Mouse (Mus musculus) hindbrain, embryonic 15.5 days (tissue): ENCODE results near the gene Txnrd1. TPM values are rescaled to one million over a fixed set of nuclear protein-coding genes. Genes with fewer than 3 reads are reported as not detected.

Source experiments
- ATAC-seq: fragments of 200-750 bp; cut with Nextera tagmentation; 2 replicates; pipeline ENCODE4 v1.8.0; 2017; ENCODE audit warnings: low read depth, moderate number of reproducible peaks, moderate TSS enrichment; ENCODE audit not compliant: low FRiP score
- H3K27ac ChIP-seq: fragments of 300-500 bp; sonication (generic); replicated peaks from 2 replicates; pipeline ENCODE4 v1.5.1; 2015; ENCODE audit warnings: mild to moderate bottlenecking, inconsistent platforms
- H3K27me3 ChIP-seq: fragments of 300-500 bp; sonication (generic); 2 replicates; pipeline ENCODE4 v1.6.1; 2015; ENCODE audit warnings: control low read depth, inconsistent platforms
- H3K36me3 ChIP-seq: fragments of 300-500 bp; sonication (generic); 2 replicates; pipeline ENCODE4 v1.6.1; 2015; ENCODE audit warnings: control low read depth, inconsistent platforms
- H3K4me1 ChIP-seq: fragments of 300-500 bp; sonication (generic); replicated peaks from 2 replicates; pipeline ENCODE4 v1.6.1; 2015; ENCODE audit warnings: control low read depth, inconsistent platforms
- H3K4me2 ChIP-seq: fragments of 300-500 bp; sonication (generic); 2 replicates; pipeline ENCODE4 v1.6.1; 2015; ENCODE audit warnings: moderate library complexity, mild to moderate bottlenecking, inconsistent platforms
- H3K4me3 ChIP-seq: fragments of 300-500 bp; sonication (generic); 2 replicates; pipeline ENCODE4 v1.5.1; 2015; ENCODE audit warnings: mild to moderate bottlenecking, inconsistent platforms
- H3K9ac ChIP-seq: fragments of 300-500 bp; sonication (generic); 2 replicates; pipeline ENCODE4 v1.6.1; 2015; ENCODE audit warnings: inconsistent platforms
- H3K9me3 ChIP-seq: fragments of 300-500 bp; sonication (generic); 2 replicates; pipeline ENCODE4 v1.6.1; 2016; ENCODE audit warnings: control low read depth, inconsistent platforms
- WGBS: fragments of 180-500 bp; shearing (Covaris S2); methylation state at CpG from one replicate; pipeline ENCODE4 v1.1.7; 2015; 5-methylcytosine and 5-hydroxymethylcytosine counted together
- polyA plus RNA-seq: library from polyadenylated mRNA; unstranded; fragments of >200 nt; fragmentation: Nextera tagmentation; extraction: Ambion mirVana; gene quantifications from 2 replicates; pipeline ENCODE4 v1.2.1, GENCODE M21; 2015

Gene Txnrd1
- polyA plus RNA-seq, 1 experiment from 2014 or later = 105 TPM

DNA sequence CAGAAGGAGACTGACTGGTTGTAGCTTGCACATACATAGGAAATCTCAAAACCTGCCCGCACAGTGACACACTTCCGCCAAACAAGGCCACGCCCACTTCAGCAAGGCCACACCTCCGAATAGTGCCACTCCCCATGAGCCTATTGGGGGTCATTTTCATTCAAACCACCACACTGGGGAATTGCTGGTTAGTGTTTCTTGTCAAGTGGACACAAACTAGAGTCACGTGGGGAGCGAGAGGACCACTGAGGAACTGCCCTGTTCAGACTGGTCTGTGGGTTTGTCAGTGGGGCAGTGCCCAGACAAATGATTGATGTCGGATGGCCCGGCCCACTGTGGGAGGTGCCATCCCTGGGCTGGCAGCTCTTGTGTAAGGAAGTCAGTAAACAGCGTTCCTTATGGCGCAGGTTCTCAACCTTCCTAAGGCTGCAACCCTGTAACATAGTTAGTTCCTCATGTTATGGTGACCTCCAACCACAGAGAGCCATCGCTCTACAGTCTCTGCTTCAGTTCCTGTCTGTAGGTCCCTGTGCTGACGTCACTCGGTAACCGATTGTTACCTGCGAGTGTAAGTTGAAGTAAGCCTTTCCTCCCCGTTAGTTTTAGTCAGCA is 66.2 kb downstream of the Txnrd1 start:
- Histone ChIP-seq H3K9ac (no peak overlapping the region), H3K4me1 (peaks cover 16% of the 10 kb centered on the region), H3K4me2 (peak overlapping the region; percentile 41), H3K36me3 (peaks cover 23% of the 10 kb centered on the region), H3K9me3 (no peaks in the 10 kb centered on the region), H3K27ac (peak overlapping the region; percentile 34), H3K27me3 (no peaks in the 10 kb centered on the region), H3K4me3 (0 out of 2 replicates have a peak overlapping the region, but pooled peaks have one; percentile 1)
- WGBS = 35% methylated on average over 16 of the region's 16 CpGs
- ATAC-seq = peak; percentile 50

DNA sequence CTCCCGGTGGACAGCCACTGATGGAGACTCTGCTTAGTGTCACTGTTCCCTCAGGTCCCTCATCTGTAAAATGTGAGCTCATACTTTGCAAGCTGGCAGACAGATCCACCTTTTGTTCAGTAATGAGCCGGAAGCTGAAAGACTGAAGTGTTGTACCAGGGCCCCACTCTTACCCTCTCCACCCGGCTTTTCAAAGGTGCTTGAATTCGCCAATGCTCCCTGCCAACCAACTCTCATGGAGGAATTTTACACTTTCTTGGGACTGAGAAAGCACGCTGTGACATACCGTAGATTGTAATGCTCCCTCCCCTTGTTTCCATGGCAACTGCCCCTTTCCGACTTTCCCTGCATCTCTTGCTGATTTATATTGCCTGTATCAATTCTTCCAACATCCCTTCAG is 66.8 kb downstream of the Txnrd1 start:
- H3K27ac ChIP-seq = peak overlapping the region; percentile 34
- H3K36me3 ChIP-seq = peaks cover 19% of the 10 kb centered on the region
- WGBS = 9% methylated on average over 7 of the region's 7 CpGs
- H3K4me2 ChIP-seq = peak overlapping the region; percentile 41
- peaks cover 16% of the 10 kb centered on the region for H3K4me1 ChIP-seq
- ATAC-seq = peak; percentile 59
- H3K4me3 ChIP-seq = 0 out of 2 replicates have a peak overlapping the region, but pooled peaks have one; percentile 1
- no peaks in the 10 kb centered on the region for H3K9me3 ChIP-seq
- no peaks in the 10 kb centered on the region for H3K27me3 ChIP-seq
- no peak overlapping the region for H3K9ac ChIP-seq

DNA sequence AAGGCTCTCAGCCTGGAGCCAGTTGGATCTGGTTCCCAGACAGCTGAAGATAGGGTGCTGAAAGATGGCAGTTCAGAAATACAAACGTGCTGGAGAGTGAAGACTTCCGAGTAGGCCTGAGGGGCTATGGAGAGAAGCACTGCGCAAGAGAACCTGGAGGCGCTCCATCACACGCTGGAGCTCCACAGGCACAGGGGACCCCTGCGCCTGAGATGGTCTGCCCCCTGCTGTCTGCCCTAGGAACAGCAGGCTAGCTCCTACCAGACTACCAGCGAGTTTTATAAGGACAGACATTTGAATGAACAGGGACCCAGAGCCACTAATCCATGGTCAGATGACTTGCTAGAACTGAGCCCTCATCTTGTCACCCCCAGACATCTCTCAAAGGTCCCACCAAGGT is 67.7 kb downstream of the Txnrd1 start:
- no peaks in the 10 kb centered on the region for H3K27me3 ChIP-seq
- 4% methylated on average over 7 of the region's 7 CpGs for WGBS
- H3K9me3 ChIP-seq = no peaks in the 10 kb centered on the region
- peaks cover 16% of the 10 kb centered on the region for H3K4me1 ChIP-seq
- peak overlapping the region; percentile 34 for H3K27ac ChIP-seq
- ATAC-seq = peak; percentile 32; the same call in 1 of the 2 replicates
- no peak overlapping the region for H3K4me3 ChIP-seq
- no peak overlapping the region for H3K9ac ChIP-seq
- H3K36me3 ChIP-seq = peaks cover 10% of the 10 kb centered on the region
- no peak overlapping the region for H3K4me2 ChIP-seq

DNA sequence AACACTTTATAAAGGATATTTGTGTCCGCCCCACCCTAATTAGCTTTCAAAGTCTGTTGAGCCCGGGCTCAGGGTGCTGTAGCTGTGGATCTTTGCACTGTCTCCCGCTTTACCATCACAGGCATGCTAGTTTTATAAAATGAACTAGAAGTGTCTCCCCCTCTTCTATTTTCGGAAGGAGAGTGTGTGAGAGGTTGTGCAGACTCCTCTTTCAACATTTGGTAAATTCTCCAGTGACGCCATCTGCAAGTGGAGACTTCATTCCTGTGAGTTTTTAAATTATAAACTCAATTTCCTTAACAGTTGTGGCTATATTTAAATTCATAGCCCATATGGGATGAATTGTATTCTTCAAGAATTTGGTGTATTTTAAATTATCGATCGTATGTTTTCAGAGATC is 74.8 kb downstream of the Txnrd1 start:
- 86% methylated on average over 7 of the region's 7 CpGs for WGBS
- Histone ChIP-seq H3K27ac (no peak overlapping the region), H3K9ac (no peak overlapping the region), H3K4me2 (no peak overlapping the region), H3K9me3 (no peaks in the 10 kb centered on the region), H3K4me1 (peaks cover 5% of the 10 kb centered on the region), H3K4me3 (no peak overlapping the region), H3K27me3 (no peaks in the 10 kb centered on the region), H3K36me3 (no peaks in the 10 kb centered on the region)
- ATAC-seq = no peak

DNA sequence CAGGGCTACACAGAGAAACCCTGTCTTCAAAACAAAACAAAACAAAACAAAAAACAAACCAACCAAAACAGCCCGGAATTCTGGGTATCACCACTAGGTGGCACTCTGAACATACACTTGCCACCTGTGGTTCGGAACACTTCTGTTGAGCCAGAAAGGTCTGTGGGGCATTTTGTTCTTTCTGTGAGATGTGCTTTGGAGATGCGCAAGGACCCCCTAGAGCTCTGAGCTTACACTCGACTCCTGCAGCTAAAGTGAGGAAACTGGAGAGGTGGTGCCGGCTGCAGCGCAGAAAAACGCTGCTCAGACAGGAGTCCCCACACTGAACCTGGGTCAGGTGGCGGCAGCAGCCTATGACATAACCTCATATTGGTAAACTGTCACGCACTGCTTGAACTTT is 75.6 kb downstream of the Txnrd1 start:
- Histone ChIP-seq H3K4me2 (peak overlapping the region; percentile 46), H3K36me3 (no peaks in the 10 kb centered on the region), H3K9me3 (no peaks in the 10 kb centered on the region), H3K27ac (no peak overlapping the region), H3K9ac (no peak overlapping the region), H3K27me3 (no peaks in the 10 kb centered on the region), H3K4me1 (peaks cover 5% of the 10 kb centered on the region), H3K4me3 (no peak overlapping the region)
- peak; percentile 58; the same call in 1 of the 2 replicates for ATAC-seq
- 14% methylated on average over 9 of the region's 9 CpGs for WGBS

DNA sequence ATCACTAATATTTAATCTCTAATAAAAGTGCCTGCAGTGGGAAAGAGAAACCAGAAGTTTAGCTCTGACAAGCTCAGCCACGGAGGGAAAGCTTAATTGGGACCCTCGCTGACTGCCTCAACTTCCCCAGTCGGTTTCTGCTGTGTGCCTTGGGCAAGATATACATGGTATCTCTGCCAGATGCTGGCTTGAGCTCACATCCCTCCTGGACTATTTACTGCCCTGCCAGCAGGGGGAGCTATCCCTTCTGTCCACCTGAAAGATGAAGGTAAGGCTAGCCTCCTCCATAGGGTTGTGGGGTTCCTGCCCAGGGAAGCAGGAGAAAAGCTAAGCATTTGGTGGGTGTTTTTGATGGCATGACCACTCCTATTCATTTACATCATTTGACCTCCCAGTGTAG is 76.4 kb downstream of the Txnrd1 start:
- Histone ChIP-seq H3K27me3 (no peaks in the 10 kb centered on the region), H3K4me2 (no peak overlapping the region), H3K4me3 (no peak overlapping the region), H3K36me3 (no peaks in the 10 kb centered on the region), H3K9ac (no peak overlapping the region), H3K27ac (no peak overlapping the region), H3K4me1 (peaks cover 5% of the 10 kb centered on the region), H3K9me3 (no peaks in the 10 kb centered on the region)
- WGBS = 86% methylated on average over 3 of the region's 3 CpGs
- ATAC-seq = no peak

DNA sequence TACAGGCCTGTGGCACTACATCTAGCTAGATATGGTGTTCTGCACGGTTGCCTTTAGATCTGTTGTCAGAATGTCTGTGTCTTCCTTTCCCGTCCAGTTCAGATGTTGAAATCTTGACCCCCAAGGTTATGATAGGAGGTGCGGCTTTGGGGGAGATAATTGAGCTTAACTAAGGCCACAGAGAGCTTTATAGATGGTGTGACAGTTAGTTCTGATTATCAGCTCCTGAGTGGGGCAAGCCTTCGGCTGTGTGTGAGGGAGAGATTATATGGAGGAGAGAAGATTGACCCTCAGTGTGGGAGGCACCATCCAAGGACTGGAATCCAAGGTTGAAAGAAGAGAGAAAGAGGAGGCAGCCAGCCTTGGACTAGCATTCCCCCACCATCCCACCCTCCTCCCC is 79.5 kb downstream of the Txnrd1 start:
- H3K36me3 ChIP-seq = no peaks in the 10 kb centered on the region
- no peak overlapping the region for H3K4me3 ChIP-seq
- H3K27me3 ChIP-seq = no peaks in the 10 kb centered on the region
- WGBS = 85% methylated on average over 4 of the region's 4 CpGs
- peaks cover 5% of the 10 kb centered on the region for H3K4me1 ChIP-seq
- H3K27ac ChIP-seq = no peak overlapping the region
- no peak overlapping the region for H3K9ac ChIP-seq
- no peak for ATAC-seq
- H3K9me3 ChIP-seq = no peaks in the 10 kb centered on the region
- no peak overlapping the region for H3K4me2 ChIP-seq

DNA sequence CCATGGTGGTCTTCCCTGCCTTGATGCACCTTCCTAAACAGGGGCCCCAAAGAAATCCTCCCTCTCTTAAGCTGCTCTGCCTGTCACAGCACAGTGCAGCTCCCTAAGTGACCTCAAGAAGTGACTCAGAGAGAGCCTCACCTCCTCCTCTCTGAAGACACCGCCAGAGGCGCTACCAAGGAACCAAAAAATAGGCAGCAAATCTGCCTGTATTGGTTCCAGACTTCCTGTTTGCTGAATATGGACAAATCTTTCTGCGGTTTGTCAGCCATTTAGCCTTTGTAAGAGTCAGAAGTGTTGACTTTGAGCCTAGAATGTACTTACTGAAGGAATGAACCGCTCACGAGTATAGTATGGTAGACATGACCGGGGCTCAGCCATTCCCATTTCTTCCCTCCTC is 80.0 kb downstream of the Txnrd1 start:
- no peak for ATAC-seq
- H3K9me3 ChIP-seq = no peaks in the 10 kb centered on the region
- H3K4me2 ChIP-seq = no peak overlapping the region
- H3K9ac ChIP-seq = no peak overlapping the region
- no peak overlapping the region for H3K4me3 ChIP-seq
- no peak overlapping the region for H3K27ac ChIP-seq
- H3K36me3 ChIP-seq = no peaks in the 10 kb centered on the region
- peaks cover 5% of the 10 kb centered on the region for H3K4me1 ChIP-seq
- H3K27me3 ChIP-seq = no peaks in the 10 kb centered on the region
- WGBS = 90% methylated on average over 6 of the region's 6 CpGs

DNA sequence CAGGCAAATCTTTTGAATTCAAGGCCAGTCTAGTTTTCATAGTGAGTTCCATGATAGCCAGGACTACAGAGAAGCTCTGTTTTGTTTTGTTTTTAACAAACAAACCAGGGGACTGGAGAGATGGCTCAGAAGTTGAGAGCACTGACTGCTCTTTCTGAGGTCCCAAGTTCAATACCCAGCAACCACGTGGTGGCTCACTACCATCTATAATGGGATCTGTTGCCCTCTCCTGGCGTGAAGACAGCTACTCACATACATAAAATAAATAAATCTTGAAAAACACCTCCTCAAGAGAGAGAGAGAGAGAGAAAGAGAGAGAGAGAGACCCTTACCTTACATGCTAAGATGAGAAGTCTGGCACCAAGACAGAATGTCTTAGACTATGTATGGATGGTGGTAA is 84.9 kb downstream of the Txnrd1 start:
- no peaks in the 10 kb centered on the region for H3K27me3 ChIP-seq
- no peaks in the 10 kb centered on the region for H3K4me1 ChIP-seq
- no peaks in the 10 kb centered on the region for H3K36me3 ChIP-seq
- no peak overlapping the region for H3K27ac ChIP-seq
- WGBS = 77% methylated on average over 2 of the region's 2 CpGs
- ATAC-seq = no peak
- H3K9me3 ChIP-seq = no peaks in the 10 kb centered on the region
- H3K4me3 ChIP-seq = no peak overlapping the region
- H3K4me2 ChIP-seq = no peak overlapping the region
- no peak overlapping the region for H3K9ac ChIP-seq

DNA sequence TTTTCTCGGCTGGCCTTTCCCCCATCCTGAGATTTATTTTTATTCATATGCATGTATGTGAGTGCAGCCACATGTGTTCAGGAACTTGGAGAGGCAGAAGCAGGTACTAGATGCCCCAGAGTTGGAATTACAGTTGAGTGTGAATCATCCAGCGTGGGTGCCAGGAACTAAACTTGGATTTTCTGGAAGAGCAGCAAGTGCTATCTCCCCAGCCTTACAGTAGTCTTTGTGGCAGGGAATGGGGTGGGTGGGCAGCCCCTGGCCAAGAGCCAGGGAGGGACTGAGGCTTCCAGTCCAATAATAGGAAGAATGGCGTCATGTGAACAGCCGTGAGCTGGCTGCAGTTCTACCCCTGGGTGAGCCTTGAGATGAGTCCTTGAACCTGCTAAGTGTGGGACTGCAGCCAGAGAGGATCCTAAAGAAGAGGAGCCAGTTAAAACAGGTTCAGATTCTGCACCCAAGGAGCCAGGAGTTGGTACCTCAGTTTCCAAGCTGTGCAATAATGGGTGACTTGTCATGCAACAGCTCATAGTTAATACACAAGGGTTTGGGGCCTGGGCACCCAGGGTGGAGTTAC is 85.7 kb downstream of the Txnrd1 start:
- no peaks in the 10 kb centered on the region for H3K4me1 ChIP-seq
- H3K36me3 ChIP-seq = no peaks in the 10 kb centered on the region
- H3K9ac ChIP-seq = no peak overlapping the region
- H3K27ac ChIP-seq = no peak overlapping the region
- H3K27me3 ChIP-seq = no peaks in the 10 kb centered on the region
- H3K4me2 ChIP-seq = no peak overlapping the region
- no peak overlapping the region for H3K4me3 ChIP-seq
- 75% methylated on average over 4 of the region's 4 CpGs for WGBS
- ATAC-seq = no peak
- H3K9me3 ChIP-seq = no peaks in the 10 kb centered on the region

DNA sequence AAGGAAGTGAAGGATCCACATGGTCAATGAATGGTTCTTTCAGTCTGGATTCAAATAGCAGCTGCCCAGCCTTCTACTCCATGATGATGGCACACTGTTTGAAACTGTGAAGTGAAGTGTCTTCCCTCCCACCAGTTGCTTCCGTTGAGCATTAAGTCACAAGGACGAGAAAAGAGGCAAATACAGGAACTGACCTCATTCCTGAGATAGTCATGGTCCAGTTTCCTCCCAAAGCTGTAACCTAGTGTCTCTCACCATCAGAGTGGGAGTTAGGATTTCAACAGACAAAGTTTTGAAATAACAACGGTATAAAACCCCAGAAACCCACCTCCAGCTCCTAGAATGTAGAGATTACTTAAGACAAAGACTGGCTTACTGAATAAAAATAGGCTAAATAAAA is 89.8 kb downstream of the Txnrd1 start:
- H3K27ac ChIP-seq = no peak overlapping the region
- H3K4me2 ChIP-seq = no peak overlapping the region
- H3K4me3 ChIP-seq = no peak overlapping the region
- H3K9me3 ChIP-seq = no peaks in the 10 kb centered on the region; the same call in 1 of the 2 replicates
- no peaks in the 10 kb centered on the region for H3K27me3 ChIP-seq
- WGBS = 76% methylated on average over 3 of the region's 3 CpGs
- ATAC-seq = no peak
- no peaks in the 10 kb centered on the region for H3K4me1 ChIP-seq
- no peaks in the 10 kb centered on the region for H3K36me3 ChIP-seq
- H3K9ac ChIP-seq = no peak overlapping the region

DNA sequence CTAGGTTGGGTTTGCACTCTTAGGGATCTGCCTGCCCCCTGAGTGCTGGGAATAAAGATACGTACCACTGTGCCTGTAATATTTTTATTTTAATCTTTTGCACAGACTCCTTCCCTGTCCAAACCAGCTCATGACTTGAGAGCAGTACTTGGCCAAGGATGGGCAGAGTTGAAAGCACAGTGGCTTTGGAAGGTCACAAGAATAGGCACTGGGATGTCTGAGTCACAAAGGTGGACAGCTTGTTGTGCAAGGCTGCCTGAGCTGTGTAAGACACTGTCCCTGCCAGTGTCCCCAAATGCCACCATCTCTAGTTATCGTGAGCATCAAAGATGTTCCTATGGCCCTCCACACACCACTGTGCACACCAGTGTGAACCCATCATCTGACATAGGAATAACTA is 91.0 kb downstream of the Txnrd1 start:
- Histone ChIP-seq H3K27me3 (no peaks in the 10 kb centered on the region), H3K4me2 (no peak overlapping the region), H3K36me3 (no peaks in the 10 kb centered on the region), H3K4me3 (no peak overlapping the region), H3K4me1 (no peaks in the 10 kb centered on the region), H3K9ac (no peak overlapping the region), H3K27ac (no peak overlapping the region), H3K9me3 (no peaks in the 10 kb centered on the region; the same call in 1 of the 2 replicates)
- WGBS = 95% methylated on average over 2 of the region's 2 CpGs
- no peak for ATAC-seq

DNA sequence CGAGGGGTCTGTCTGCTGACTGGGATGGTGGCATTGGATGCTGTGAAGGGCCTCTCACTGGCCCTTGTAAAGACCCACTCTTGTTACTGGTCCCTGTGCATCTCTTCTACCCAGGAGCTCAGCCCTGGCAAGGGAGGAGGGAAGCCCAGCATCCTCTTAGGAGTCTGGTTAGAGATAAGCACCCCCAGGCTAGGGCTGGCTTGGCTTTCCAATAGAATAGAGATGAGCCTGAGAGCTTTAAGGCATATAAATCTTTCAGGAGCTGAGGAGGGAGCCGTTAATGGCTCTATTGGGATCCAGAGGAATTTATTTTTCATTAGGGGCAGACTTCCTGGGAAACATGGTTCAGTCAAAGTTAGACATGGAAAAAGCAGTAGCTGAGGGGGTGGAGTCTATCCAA is 91.9 kb downstream of the Txnrd1 start:
- H3K36me3 ChIP-seq = no peaks in the 10 kb centered on the region
- H3K9ac ChIP-seq = no peak overlapping the region
- H3K4me3 ChIP-seq = no peak overlapping the region
- H3K27ac ChIP-seq = no peak overlapping the region; the same call in 1 of the 2 replicates
- no peaks in the 10 kb centered on the region for H3K27me3 ChIP-seq
- no peaks in the 10 kb centered on the region for H3K4me1 ChIP-seq
- H3K9me3 ChIP-seq = no peaks in the 10 kb centered on the region; the same call in 1 of the 2 replicates
- WGBS = 76% methylated on average over 2 of the region's 2 CpGs
- no peak for ATAC-seq
- no peak overlapping the region for H3K4me2 ChIP-seq
